Mouse (Mus musculus) subcutaneous adipose tissue, adult 2 months (tissue): Measurements from ENCODE around the gene Gm5622. TPM values are rescaled to one million over a fixed set of nuclear protein-coding genes. Genes with fewer than 3 reads are reported as not detected.

Experiments used
- polyA plus RNA-seq: library from polyadenylated mRNA; depleted of rRNA; stranded (reverse); fragments of >200 nt; gene quantifications from 2 replicates; pipeline ENCODE4 v1.2.3, GENCODE M21; 2012; ENCODE audit warnings: low replicate concordance; rRNA removed

Gene Gm5622
- polyA plus RNA-seq: not detected in 2 replicates

DNA sequence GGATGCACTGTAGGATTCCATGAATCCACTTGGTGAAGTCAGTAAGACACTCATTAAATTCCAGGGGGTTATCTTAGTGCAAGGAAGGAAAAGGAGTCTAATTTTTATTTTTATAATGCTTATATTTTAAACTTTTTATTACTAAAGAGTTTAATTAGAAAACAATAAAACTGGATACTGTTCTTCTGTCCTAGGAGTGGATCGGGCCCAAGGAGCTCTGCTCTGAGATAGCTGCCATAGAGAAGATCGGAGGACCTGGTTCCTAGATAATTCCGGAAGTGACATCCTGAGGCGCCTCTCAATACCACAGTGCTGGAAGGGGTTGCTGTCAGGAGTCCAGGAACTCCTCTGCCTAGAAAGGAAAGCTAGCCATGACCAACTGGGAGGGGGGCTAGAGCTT is at the start of gene Gm5622:
Gene Gm5622, plus strand, starts transcription at position 301 of the 400 bp plus-strand sequence.

DNA sequence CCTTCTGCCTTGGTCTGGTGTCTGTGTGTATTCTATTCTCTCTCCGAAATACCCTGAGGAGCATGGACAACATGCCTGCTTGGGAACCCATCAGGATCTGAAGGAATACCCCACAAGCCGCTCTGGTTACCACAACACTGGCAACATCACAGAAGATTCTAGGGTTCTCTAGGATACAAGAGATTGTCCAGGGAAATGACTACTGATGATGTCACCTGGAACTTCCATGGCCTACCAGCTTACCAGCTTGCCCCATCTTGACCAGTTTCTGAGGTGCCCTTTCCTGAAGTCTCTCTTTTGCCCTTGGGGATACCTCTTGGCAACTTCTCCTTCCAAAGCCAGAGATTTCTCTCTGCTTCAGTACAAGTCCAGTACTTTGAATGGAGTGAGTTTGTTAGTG is 21.4 kb downstream of the Gm5622 start, which contains the start of gene Gm17175:
Gene Gm17175, minus strand, starts transcription at position 101 of the 400 bp plus-strand sequence.

DNA sequence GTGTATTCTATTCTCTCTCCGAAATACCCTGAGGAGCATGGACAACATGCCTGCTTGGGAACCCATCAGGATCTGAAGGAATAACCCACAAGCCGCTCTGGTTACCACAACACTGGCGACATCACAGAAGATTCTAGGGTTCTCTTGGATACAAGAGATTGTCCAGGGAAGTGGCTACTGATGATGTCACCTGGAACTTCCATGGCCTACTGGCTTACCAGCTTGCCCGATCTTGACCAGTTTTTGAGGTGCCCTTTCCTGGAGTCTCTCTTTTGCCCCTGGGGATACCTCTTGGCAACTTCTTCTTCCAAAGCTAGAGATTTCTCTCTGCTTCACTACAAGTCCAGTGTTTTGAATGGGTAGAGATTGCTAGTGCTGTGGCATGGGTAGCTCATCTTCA is 39.4 kb downstream of the Gm5622 start, which contains the start of gene Gm17174:
Gene Gm17174, minus strand, starts transcription at position 101 of the 400 bp plus-strand sequence.

GRCm38 (mm10) chr14:51611210-51611609 is 58.6 kb downstream of the Gm5622 start, which contains the start of gene Gm17078:
Gm17078 (minus strand) TSS chr14:51611310.

GRCm38 (mm10) chr14:51635566-51635965 is 83.0 kb downstream of the Gm5622 start, which contains the start of gene Gm4181:
Gm4181 (minus strand) TSS chr14:51635666.

DNA sequence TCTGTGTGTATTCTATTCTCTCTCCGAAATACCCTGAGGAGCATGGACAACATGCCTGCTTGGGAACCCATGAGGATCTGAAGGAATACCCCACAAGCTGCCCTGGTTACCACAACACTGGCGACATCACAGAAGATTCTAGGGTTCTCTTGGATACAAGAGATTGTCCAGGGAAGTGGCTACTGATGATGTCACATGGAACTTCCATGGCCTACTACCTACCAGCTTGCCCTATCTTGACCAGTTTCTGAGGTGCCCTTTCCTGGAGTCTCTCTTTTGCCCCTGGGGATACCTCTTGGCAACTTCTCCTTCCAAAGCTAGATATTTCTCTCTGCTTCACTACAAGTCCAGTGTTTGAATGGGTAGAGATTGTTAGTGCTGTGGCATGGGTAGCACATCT is 142.8 kb downstream of the Gm5622 start, which contains the start of gene Gm17079:
Gene Gm17079, minus strand, starts transcription at position 101 of the 400 bp plus-strand sequence.

Other genes starting within 250 kb of the Gm5622 start
- not detected in 2 replicates for gene Gm7247, start 191.0 kb upstream of the Gm5622 start, polyA plus RNA-seq
- gene Vmn2r88, start 142.0 kb upstream of the Gm5622 start, polyA plus RNA-seq: not detected in 2 replicates
- not detected in 2 replicates for gene Vmn2r89, start 100.9 kb upstream of the Gm5622 start, polyA plus RNA-seq
- not detected in 2 replicates for gene Gm17175, start 21.3 kb downstream of the Gm5622 start, polyA plus RNA-seq
- not detected in 2 replicates for gene Gm17174, start 39.3 kb downstream of the Gm5622 start, polyA plus RNA-seq
- gene Gm17078, start 58.5 kb downstream of the Gm5622 start, polyA plus RNA-seq: not detected in 2 replicates
- not detected in 2 replicates for gene Gm4181, start 82.9 kb downstream of the Gm5622 start, polyA plus RNA-seq
- gene Gm17079, start 142.7 kb downstream of the Gm5622 start, polyA plus RNA-seq: not detected in 2 replicates
- gene Gm5800, start 164.4 kb downstream of the Gm5622 start, polyA plus RNA-seq: not detected in 2 replicates
- 0.32 TPM in 1 of 2 replicates, not detected in the other for gene Ang4, start 220.8 kb downstream of the Gm5622 start, polyA plus RNA-seq
- gene AY358078, start 247.3 kb downstream of the Gm5622 start, polyA plus RNA-seq: not detected in 2 replicates